Mouse (Mus musculus) myocyte (in vitro differentiated cells): ENCODE results near the gene Mia. TPM values are rescaled to one million over a fixed set of nuclear protein-coding genes. Genes with fewer than 3 reads are reported as not detected.
A peak's percentile ranks its signal among the peaks of the same experiment; 100 is the strongest.

Experiments
- H3K27me3 ChIP-seq: one replicate; pipeline ENCODE4 v1.6.1; 2011; ENCODE audit not compliant: control insufficient read depth, insufficient read depth, insufficient read length
- H3K36me3 ChIP-seq: one replicate; pipeline ENCODE4 v1.6.1; 2011; ENCODE audit not compliant: control insufficient read depth, insufficient read depth
- H3K4me2 ChIP-seq: one replicate; pipeline ENCODE4 v1.6.1; 2011; ENCODE audit warnings: low read depth, control low read depth
- H3K4me3 ChIP-seq: one replicate; pipeline ENCODE4 v1.5.1; 2011; ENCODE audit warnings: mild to moderate bottlenecking, control low read depth, moderate library complexity
- H3K79me2 ChIP-seq: one replicate; pipeline ENCODE4 v1.6.1; 2011; ENCODE audit not compliant: control insufficient read depth, insufficient read depth
- H3ac ChIP-seq: one replicate; pipeline ENCODE4 v1.6.1; 2011; ENCODE audit not compliant: control insufficient read depth, insufficient read length
- CEBPB ChIP-seq: IDR thresholded peaks from 2 replicates; pipeline ENCODE4 v1.6.1; 2011; ENCODE audit warnings: mild to moderate bottlenecking, moderate library complexity; ENCODE audit not compliant: poor library complexity, insufficient read depth, severe bottlenecking
- E2F4 ChIP-seq: IDR thresholded peaks from one replicate; pipeline ENCODE4 v1.6.1; 2011; ENCODE audit warnings: mild to moderate bottlenecking, control low read depth, moderate library complexity; ENCODE audit not compliant: insufficient read depth
- MAX ChIP-seq: IDR thresholded peaks from one replicate; pipeline ENCODE4 v1.6.1; 2011; ENCODE audit warnings: low read depth, mild to moderate bottlenecking, control low read depth
- MYOD1 ChIP-seq, 3 experiments: IDR thresholded peaks; one replicate each; pipeline ENCODE4 v1.6.1; 2011; ENCODE audit warnings: control low read depth in 2 of 3, low read depth in 2 of 3, mild to moderate bottlenecking in 2 of 3, moderate library complexity in 1 of 3; ENCODE audit not compliant: insufficient read length in 2 of 3, control insufficient read depth in 1 of 3
- MYOG ChIP-seq, 3 experiments: IDR thresholded peaks; one replicate each; pipeline ENCODE4 v1.6.1; 2011; ENCODE audit warnings: control low read depth in 2 of 3, low read depth in 2 of 3, mild to moderate bottlenecking in 2 of 3; ENCODE audit not compliant: insufficient read length in 2 of 3, control insufficient read depth in 1 of 3, insufficient read depth in 1 of 3
- POLR2A ChIP-seq: IDR thresholded peaks from one replicate; pipeline ENCODE4 v1.6.1; 2011; ENCODE audit warnings: low read depth, mild to moderate bottlenecking, control low read depth, moderate library complexity; ENCODE audit not compliant: insufficient read length
- POLR2AphosphoS2 ChIP-seq: IDR thresholded peaks from one replicate; pipeline ENCODE4 v1.6.1; 2011; ENCODE audit warnings: low read depth, control low read depth; ENCODE audit not compliant: insufficient read length
- REST ChIP-seq: IDR thresholded peaks from one replicate; pipeline ENCODE4 v1.6.1; 2011; ENCODE audit warnings: mild to moderate bottlenecking, control low read depth, moderate library complexity; ENCODE audit not compliant: insufficient read depth, insufficient read length
- SRF ChIP-seq: IDR thresholded peaks from one replicate; pipeline ENCODE4 v1.6.1; 2011; ENCODE audit warnings: low read depth; ENCODE audit not compliant: control insufficient read depth, insufficient read length
- TCF12 ChIP-seq: IDR thresholded peaks from one replicate; pipeline ENCODE4 v1.6.1; 2011; ENCODE audit warnings: mild to moderate bottlenecking, control low read depth; ENCODE audit not compliant: poor library complexity, insufficient read depth, severe bottlenecking
- TCF3 ChIP-seq: IDR thresholded peaks from one replicate; pipeline ENCODE4 v1.6.1; 2011; ENCODE audit warnings: low read depth, control low read depth; ENCODE audit not compliant: insufficient read length
- USF1 ChIP-seq: IDR thresholded peaks from one replicate; pipeline ENCODE4 v1.6.1; 2011; ENCODE audit warnings: low read depth, mild to moderate bottlenecking, control low read depth, moderate library complexity
- polyA plus RNA-seq: library from polyadenylated mRNA; unstranded; fragments of >200 nt; fragmentation: generic; extraction: Trizol; gene quantifications from one replicate; pipeline ENCODE4 v1.2.1, GENCODE M21; 2012; ENCODE audit warnings: missing spikeins

Gene Mia
- polyA plus RNA-seq, 1 experiment: 0.13 TPM

DNA sequence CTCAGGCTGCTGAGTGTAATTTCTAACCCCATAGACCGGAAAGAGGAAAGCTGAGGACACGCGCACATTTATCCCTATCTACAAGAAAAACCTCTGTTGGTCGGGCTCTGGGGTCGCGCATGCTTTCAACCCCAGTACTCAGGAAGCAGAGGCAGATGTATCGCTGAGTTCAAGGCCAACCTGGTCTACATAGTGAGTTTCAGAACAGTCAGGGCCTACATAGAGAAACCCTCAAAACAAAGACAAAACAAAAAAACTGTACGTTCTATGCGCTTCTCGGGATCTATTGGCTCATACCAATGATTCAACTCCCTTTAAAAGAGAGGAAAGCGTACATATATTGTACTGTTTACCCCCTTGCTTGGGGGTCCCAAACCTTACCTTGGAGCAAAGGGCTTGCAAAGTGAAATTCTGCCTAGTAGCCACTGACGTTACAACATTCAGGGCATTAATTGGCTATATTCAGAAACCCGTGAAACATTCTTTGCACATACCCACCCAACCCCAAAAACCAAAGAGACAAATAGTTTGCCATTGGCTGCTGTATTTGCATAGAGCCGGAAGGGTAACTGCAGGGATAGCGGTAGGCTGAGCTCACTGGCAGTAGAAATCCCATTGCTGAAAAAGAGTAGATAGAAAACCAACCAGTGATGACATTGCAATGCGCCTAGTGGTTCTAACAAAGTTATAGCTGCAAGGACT is 1.6 kb downstream of the Mia start:
- TF ChIP-seq E2F4 (no peak), USF1 (no peak), SRF (no peak), TCF3 (no peak)
- Histone ChIP-seq H3ac (peak overlapping the region; percentile 7), H3K79me2 (peaks cover 7% of the 10 kb centered on the region), H3K4me3 (peak overlapping the region; percentile 42), H3K36me3 (peaks cover 5% of the 10 kb centered on the region), H3K27me3 (no peaks in the 10 kb centered on the region), H3K4me2 (peak overlapping the region; percentile 74)

DNA sequence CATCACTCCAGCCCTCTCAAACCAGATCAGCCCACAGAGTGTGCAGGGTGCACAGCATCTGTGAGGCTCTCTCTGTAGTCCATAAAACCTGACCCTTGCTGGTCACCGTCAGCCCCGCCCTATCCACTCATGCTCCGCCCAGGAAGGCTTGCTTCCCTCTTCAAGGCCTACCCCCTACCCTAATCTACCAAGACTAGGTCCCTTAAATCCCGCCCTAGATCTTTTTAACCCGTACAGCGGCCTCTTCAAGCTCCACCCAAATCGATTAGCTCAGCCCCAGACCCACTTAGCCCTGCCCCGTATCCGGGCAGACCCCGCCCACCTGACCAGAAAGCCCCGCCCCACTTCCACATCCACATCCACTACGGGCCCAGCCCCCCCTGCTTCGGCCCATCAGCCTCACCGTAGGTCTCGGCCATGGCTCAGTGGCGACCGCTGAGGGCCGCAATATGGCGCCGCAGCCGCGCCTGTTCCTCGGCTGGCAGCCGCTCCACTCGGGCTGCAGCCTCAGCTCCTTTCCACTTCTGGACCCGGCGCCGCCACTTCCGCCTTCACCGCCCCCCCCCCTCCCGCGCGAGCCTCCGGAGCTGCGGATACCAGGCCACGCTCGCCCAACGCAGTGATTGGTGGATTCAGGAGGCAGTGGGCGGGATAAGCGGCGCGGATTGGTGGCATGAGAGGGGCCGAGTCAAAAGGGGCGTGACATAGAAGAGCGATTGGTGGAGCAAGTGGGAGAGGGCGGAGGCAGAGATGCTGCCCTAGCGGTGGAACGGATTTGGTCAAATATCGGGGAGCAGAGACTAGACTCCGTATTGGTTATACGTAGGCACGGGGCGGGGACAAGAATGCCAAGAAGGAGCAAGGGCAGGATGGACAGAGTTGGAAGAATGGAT is 2.4 kb downstream of the Mia start, which contains the start of gene Rab4b:
Gene Rab4b, minus strand, starts transcription at position 573 of the 893 bp plus-strand sequence.
- H3ac ChIP-seq: peak within 1 kb of the TSS; percentile 7
- H3K79me2 ChIP-seq: peaks cover 7% of the 10 kb centered on the region
- H3K4me2 ChIP-seq: peak within 1 kb of the TSS; percentile 82
- no peak for TF ChIP-seq CEBPB
- TF ChIP-seq E2F4: no peak
- peak; percentile 54 for TF ChIP-seq SRF
- TF ChIP-seq MYOD1 (IDR thresholded peaks at IDR 0.05; ENCODE audit: control insufficient read depth in 1 of 3, insufficient read length in 2 of 3, low read depth in 2 of 3): no peak
- no peak for TF ChIP-seq POLR2AphosphoS2
- TF ChIP-seq POLR2A: peak; percentile 41
- no peak for TF ChIP-seq TCF12
- no peak for TF ChIP-seq TCF3
- no peak for TF ChIP-seq REST
- no peak for TF ChIP-seq MAX
- TF ChIP-seq USF1: no peak
- TF ChIP-seq MYOG (IDR thresholded peaks at IDR 0.05; ENCODE audit: control insufficient read depth in 1 of 3, insufficient read depth in 1 of 3, insufficient read length in 2 of 3, low read depth in 2 of 3): no peak
- peak within 1 kb of the TSS; percentile 42 for H3K4me3 ChIP-seq
- H3K36me3 ChIP-seq: peaks cover 5% of the 10 kb centered on the region
- no peaks in the 10 kb centered on the region for H3K27me3 ChIP-seq

DNA sequence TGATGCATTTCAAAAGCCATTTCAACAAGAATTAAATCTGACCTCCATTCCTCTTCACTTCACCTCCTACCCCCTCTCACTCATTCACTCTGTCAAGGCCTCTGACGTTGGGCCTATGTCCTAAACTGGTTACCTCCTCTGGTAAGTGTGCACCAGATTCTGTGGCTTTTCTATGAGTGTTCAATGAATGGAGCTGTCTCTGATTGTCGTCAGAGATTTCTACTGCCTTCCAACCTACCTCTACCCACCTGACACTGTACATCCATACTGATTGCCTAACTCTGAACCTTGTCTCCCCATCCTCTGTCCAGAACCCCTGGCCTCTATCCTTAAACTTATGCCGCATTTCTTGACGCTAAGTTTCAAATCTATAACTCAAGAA is 3.0 kb downstream of the Mia start:
- TF ChIP-seq USF1 (no peak), CEBPB (no peak), TCF3 (no peak), E2F4 (no peak), MAX (no peak), POLR2AphosphoS2 (no peak), REST (no peak), MYOG (IDR thresholded peaks at IDR 0.05; ENCODE audit: control insufficient read depth in 1 of 3, insufficient read depth in 1 of 3, insufficient read length in 2 of 3, low read depth in 2 of 3) (no peak), MYOD1 (IDR thresholded peaks at IDR 0.05; ENCODE audit: control insufficient read depth in 1 of 3, insufficient read length in 2 of 3, low read depth in 2 of 3) (no peak), TCF12 (no peak), POLR2A (no peak), SRF (no peak)
- Histone ChIP-seq H3K4me2 (peak overlapping the region; percentile 82), H3K79me2 (peaks cover 7% of the 10 kb centered on the region), H3K4me3 (peak overlapping the region; percentile 42), H3ac (no peak overlapping the region), H3K27me3 (no peaks in the 10 kb centered on the region), H3K36me3 (peaks cover 5% of the 10 kb centered on the region)

DNA sequence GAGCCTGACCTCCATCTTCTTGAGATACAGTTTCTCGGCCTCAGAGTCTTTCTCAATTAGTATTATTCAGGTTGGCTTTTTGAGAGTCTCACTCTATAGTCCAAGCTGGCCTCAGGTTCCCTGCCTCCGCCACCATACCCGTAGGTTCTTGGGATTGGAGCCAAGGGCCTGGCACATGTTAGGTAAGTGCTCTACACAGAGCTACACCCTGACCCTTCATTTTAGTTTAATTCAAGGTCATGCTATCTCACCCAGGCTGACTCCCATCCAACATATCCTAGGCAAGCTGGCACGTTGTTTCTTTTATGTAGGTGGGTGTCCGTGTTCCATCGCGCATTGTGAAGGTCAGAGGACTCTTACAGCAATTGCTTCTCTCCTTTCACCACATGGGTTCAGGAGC is 6.1 kb downstream of the Mia start:
- Histone ChIP-seq H3K27me3 (no peaks in the 10 kb centered on the region), H3K36me3 (peaks cover 5% of the 10 kb centered on the region)
- TF ChIP-seq TCF3: no peak
- no peak for TF ChIP-seq SRF
- TF ChIP-seq POLR2A: no peak
- TF ChIP-seq TCF12: no peak
- TF ChIP-seq MYOD1 (IDR thresholded peaks at IDR 0.05; ENCODE audit: control insufficient read depth in 1 of 3, insufficient read length in 2 of 3, low read depth in 2 of 3): no peak
- no peak for TF ChIP-seq MAX
- no peak for TF ChIP-seq E2F4

DNA sequence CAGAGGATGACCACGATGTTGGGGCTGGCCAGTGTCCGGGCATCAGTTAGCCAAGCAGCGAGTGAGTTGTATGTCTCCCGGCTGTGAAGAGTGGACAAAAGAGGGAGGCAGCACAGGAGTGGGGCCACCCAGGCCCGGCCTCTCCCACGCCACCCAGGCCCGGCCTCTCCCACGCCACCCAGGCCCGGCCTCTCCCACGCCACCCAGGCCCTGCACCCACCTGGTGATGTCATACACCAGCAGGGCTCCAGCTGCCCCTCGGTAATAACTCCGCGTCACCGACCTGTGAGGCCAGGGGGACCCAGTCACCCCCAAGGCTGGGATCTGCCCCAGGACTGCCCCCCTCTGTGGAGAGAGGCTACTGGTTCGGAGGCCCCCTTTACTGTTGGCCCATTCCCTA is 6.5 kb downstream of the Mia start:
- Histone ChIP-seq H3K79me2 (peaks cover 7% of the 10 kb centered on the region), H3K27me3 (no peaks in the 10 kb centered on the region), H3K4me2 (no peak overlapping the region), H3K4me3 (no peak overlapping the region), H3K36me3 (peaks cover 5% of the 10 kb centered on the region), H3ac (no peak overlapping the region)
- TF ChIP-seq MAX (no peak), USF1 (no peak), CEBPB (no peak), MYOD1 (IDR thresholded peaks at IDR 0.05; ENCODE audit: control insufficient read depth in 1 of 3, insufficient read length in 2 of 3, low read depth in 2 of 3) (no peak), MYOG (IDR thresholded peaks at IDR 0.05; ENCODE audit: control insufficient read depth in 1 of 3, insufficient read depth in 1 of 3, insufficient read length in 2 of 3, low read depth in 2 of 3) (no peak), E2F4 (no peak), REST (no peak), POLR2AphosphoS2 (no peak), SRF (no peak), POLR2A (no peak), TCF3 (no peak), TCF12 (no peak)

More for the DNA sequence above, 6.1 kb downstream of the Mia start:
- no peak overlapping the region for H3K4me2 ChIP-seq
- H3K4me3 ChIP-seq: no peak overlapping the region
- peaks cover 7% of the 10 kb centered on the region for H3K79me2 ChIP-seq
- H3ac ChIP-seq: no peak overlapping the region
